Mouse (Mus musculus): Measurements from ENCODE around the gene Clip4.
A peak's percentile ranks its signal among the peaks of the same experiment; 100 is the strongest.

Clip4 gene

DNA sequence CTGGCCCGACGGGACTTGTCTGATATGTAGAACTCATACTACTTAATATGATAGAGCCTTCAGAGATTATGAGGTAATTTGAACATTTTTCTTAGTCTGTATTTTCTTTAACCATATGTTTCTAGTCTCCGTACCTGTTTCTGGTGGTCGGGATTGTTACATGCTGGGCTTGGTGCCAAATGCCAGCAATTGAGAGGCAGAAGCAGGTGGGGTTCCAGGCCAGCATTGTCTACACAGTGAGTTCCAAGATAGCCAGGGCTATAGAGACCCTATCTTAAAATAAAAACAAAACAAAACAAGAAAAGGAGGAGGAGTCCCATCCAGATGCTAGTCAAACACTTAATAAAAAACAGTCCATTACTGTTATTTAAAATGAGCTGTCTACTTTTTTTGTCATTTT lies 23.3 kb downstream of the Clip4 start:
- DNase-seq (ENCODE audit: low read depth), result no peak

GRCm38 (mm10) chr17:71795521-71796205 lies 27.4 kb downstream of the Clip4 start:
- no peak for DNase-seq (ENCODE audit: low read depth)

DNA sequence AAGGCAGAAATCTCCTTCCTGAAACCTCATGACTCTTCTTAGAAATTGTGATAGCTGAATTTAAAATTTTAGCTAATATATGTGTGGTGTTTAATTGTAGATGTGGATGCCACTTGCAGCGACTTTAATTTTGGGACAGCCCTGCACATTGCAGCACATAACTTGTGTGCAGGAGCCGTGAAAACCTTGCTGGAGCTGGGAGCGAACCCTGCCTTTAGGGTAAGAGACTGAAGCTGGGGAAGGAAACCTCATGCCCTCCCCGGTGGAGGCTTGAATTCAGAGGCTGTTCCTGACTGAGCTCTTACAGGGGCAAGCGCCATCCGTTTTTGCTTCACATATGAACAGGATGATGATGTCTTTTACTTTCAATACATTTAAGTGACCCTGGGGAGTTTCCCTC lies 35.2 kb downstream of the Clip4 start:
- no peak for DNase-seq (ENCODE audit: low read depth)

DNA sequence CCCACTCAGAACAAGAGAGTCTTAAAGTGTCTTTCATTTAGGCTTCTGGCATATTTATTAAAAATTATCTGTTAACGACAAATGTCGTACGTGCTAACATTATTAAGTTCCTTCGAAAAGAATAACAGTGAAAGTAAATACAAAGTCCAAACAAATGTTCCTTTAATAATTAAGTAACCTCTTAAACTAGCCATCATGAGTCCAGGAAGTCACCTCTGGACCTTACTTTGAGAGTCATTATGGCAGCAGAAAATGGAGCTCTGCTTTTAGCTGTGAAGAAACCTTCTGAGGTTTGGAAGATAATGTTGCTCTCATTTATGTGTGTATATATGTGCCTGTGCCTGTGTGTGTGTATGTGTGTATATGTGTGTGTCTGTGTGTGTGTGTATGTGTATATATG lies 35.6 kb downstream of the Clip4 start:
- DNase-seq (ENCODE audit: low read depth), result no peak

- no peak for DNase-seq (ENCODE audit: low read depth)
Measured at GRCm38 (mm10) chr17:71811070-71811469, 42.8 kb downstream of the Clip4 start.

GRCm38 (mm10) chr17:71816136-71816864 lies 48.0 kb downstream of the Clip4 start:
- DNase-seq (ENCODE audit: low read depth), result no peak

DNA sequence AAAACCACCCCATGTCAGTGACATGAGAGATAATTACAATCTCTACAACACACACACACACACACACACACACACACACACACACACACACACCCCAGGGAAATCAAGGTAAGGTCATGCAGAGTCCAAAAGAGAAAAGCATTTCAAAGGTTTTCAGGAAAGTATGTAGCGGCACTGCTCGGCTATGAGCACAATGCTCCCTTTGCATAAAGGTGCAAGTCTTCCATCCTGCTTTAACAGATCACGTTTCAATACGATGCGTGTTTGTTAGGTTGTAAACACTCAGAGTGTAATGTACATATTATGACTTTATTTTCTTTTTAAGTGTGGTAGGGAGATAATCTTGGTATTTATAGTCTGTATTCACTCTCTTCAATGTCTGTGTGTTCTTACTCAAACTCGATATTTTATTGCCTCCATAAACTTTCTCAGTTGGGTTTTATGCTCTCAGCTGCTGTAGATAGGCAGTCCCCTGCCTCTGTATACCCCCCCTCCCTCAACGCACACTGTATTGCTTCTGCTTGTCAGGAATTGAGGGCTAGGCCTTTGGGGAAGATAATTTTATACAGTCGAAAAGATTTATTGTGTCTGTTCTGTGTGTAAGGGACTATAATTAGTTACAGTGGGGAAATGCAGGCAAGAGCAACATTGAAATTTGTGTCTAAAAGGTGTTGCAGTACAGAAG lies 55.5 kb downstream of the Clip4 start:
- no peak for DNase-seq (ENCODE audit: low read depth)

- DNase-seq (ENCODE audit: low read depth), result no peak
Measured at GRCm38 (mm10) chr17:71826603-71827002, 58.3 kb downstream of the Clip4 start.

- no peak for DNase-seq (ENCODE audit: low read depth)
Measured at GRCm38 (mm10) chr17:71827627-71828026, 59.4 kb downstream of the Clip4 start.

DNA sequence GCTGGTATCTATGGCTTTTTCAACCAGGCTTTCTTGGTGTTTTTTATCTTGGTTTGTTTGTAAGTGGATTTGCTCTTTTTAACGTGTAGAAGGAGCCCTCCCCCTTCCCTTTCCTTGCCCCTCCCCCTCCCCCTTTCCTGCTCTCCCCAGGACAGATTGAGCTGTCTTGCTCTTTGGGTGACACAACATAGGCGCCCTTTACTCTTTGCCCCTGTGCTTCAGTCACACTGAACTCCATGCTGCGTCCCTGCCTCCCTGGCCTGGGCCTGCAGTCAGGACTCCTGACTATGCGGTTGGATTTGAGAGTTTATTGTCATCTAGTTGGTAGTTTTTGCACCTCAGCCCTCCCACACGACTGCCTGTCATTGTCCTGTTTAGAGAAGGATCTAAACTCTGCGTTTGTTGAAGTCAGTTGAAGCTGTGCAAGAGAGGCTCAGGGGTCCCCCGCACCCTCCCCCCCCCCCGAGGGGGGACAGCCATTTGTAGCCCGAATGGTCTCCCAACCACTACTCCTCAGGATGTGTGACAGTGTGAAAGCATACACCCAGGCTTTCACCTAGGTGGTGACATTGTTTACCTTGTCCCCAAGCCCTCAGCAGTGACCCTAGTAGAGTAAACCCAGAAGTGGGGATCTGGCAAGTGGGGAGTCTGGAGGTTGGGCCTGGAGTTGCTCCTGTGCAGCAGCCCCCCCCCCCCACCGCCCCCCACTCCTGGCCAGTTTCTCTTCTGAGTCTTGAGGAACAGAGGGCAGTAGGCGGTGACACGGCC lies 60.6 kb downstream of the Clip4 start:
- no peak for DNase-seq (ENCODE audit: low read depth)

DNA sequence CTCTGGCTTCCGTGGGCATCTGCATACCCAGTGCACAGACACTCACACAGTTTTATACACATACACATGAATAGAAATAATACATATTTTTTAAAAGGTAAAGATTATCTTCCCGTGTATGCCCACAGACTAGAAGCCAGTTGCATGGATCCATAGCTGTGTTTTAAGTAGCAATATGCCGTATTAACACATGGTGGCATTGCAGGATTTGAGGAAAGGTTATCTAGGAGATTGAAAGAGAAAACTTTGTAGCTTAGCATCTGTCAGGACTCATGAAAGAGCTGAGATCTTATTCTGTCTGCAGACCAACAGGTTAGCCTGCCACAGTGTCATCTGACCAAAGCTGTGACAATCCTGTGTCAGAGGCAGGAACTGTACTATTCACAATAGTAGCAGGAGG lies 63.7 kb downstream of the Clip4 start:
- no peak for DNase-seq (ENCODE audit: low read depth)

DNA sequence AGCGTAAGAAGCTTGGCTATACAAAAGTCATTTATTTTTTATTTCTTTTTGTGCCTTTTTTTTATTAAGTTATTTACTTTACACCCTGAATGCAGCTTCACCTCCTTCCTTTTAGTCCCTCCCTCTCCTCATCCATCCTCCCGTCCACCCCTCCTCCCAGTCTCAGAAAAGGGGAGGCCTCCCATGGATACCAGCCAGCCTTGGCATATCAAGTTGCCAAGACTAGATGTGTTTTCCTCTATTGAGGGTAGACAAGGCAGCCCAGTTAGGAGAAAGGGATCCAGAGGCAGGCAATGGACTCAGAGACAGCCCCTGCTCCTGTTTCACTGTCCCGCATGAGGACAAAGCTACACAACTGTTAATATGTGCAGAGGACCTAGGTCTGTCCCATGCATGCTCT lies 93.9 kb downstream of the Clip4 start:
- no peak for DNase-seq (ENCODE audit: low read depth)

GRCm38 (mm10) chr17:71862895-71863294 lies 94.6 kb downstream of the Clip4 start:
- DNase-seq (ENCODE audit: low read depth), result no peak

GRCm38 (mm10) chr17:71864039-71864438 lies 95.8 kb downstream of the Clip4 start:
- DNase-seq (ENCODE audit: low read depth), result no peak

- no peak for DNase-seq (ENCODE audit: low read depth)
Measured at GRCm38 (mm10) chr17:71865437-71865836, 97.2 kb downstream of the Clip4 start.

DNA sequence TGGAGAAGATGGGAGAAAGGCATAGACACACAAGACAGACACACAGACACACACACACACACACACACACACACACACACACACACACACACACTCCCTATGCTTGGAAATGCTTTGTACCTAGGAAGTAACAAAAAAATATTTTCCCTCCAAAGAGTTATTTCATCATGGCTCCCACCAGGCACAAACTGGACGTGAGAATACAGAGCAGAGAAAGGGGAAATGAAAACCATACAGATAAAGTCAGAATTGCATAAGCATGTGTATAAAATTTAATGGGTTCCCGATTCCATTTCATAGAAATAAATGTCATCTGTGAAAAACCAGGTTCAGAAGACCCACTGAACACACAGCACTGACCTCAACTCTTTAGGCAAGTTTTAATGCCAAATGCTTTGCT lies 99.6 kb downstream of the Clip4 start:
- DNase-seq (ENCODE audit: low read depth), result no peak

- no peak for DNase-seq (ENCODE audit: low read depth)
Measured at GRCm38 (mm10) chr17:71868828-71869227, 100.6 kb downstream of the Clip4 start.

DNA sequence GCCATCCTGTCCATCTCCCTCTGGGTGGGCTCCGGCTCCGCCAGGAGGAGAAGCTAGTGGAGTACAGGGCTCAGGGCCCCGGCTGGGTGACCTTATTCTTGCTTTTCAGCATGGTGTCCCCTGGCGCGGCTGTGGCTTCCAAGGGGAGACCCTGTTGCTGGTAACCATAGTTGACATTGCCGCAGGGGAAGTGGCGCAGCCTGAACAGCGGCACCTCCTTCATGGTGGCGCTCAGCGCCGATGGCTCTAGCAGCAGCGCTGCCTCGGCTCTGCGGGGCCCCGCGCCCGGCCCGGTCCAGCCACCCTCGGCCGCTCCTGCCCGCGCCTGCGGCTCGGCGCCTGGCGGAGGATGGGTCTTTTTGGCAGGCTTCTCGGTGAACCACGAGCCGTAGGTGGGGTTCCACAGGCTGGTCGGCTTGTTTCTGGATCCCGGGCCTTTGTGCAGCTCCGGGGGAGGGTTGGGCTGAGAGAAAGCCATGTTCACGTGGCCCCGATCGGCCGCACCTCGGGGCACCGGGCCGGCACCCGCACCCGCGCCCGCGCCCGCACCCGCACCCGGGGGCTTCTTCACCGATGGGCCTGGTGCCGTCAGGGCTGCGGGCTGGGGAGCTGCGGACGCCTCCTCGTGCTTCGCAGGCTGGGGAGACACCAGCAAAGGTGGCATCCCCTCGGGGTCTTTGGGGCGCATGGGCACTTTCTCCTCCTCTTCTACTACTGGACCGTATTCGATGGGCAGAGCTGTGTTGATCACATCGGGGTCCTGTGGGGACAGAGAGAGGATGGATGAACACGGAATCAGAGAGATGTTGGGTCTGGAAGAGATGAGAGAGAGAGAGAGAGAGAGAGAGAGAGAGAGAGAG lies 101.3 kb downstream of the Clip4 start:
- no peak for DNase-seq (ENCODE audit: low read depth)

DNA sequence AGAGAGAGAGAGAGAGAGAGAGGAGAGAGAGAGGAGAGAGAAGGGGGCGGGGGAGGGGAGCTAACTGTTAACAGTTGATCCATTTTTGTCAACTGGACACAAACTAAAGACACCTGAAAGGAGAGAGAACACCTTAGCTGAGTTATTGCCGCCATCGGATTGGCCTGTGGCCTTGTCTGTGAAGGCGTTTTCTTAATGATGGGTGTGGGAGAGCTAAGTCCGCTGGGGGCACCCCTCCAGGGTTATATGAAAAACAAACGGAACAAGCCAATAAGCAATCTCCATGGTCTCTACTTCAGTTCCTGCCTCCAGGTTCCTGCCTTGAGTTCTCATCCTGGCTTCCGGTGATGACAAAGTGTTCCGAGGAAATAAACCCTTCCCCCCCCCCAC lies 102.0 kb downstream of the Clip4 start:
- DNase-seq (ENCODE audit: low read depth), result no peak

GRCm38 (mm10) chr17:71870641-71871040 lies 102.4 kb downstream of the Clip4 start:
- no peak for DNase-seq (ENCODE audit: low read depth)

DNA sequence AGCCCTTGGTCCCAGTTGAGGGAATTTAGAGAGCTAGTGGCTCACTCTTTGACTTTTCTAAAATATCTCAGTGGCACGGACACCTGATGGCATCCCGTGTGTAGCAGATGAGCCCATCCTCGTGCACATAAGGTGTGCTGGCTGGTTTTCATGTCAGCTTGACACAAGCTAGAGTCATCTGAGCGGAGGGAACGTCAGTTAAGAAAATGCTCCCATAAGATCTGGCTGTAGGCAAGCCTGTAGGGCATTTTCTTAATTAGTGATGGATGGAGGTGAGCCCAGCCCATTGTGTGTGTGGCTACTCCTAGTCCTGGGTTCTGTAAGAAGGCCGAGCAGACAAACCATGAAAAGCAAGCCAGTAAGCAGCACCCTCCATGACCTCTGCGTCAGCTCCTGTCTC lies 103.7 kb downstream of the Clip4 start:
- DNase-seq (ENCODE audit: low read depth), result no peak

GRCm38 (mm10) chr17:71872976-71873375 lies 104.7 kb downstream of the Clip4 start:
- DNase-seq (ENCODE audit: low read depth), result peak; percentile 58

Data from induced T-regulatory cell, adult 2 months (primary cell).